Mouse (Mus musculus) embryonic fibroblast, embryonic 13.5 days (primary cell): ENCODE results near the gene 2310007B03Rik.

Experiments
- CTCF ChIP-seq: IDR thresholded peaks from 2 replicates; pipeline ENCODE4 v1.5.1; 2011; ENCODE audit warnings: mild to moderate bottlenecking, control low read depth, low read length, moderate library complexity, borderline replicate concordance; ENCODE audit not compliant: insufficient read depth
- POLR2A ChIP-seq: IDR thresholded peaks from 2 replicates; pipeline ENCODE4 v1.6.1; 2011; ENCODE audit warnings: low read depth, mild to moderate bottlenecking, control low read depth, low read length, moderate library complexity

DNA sequence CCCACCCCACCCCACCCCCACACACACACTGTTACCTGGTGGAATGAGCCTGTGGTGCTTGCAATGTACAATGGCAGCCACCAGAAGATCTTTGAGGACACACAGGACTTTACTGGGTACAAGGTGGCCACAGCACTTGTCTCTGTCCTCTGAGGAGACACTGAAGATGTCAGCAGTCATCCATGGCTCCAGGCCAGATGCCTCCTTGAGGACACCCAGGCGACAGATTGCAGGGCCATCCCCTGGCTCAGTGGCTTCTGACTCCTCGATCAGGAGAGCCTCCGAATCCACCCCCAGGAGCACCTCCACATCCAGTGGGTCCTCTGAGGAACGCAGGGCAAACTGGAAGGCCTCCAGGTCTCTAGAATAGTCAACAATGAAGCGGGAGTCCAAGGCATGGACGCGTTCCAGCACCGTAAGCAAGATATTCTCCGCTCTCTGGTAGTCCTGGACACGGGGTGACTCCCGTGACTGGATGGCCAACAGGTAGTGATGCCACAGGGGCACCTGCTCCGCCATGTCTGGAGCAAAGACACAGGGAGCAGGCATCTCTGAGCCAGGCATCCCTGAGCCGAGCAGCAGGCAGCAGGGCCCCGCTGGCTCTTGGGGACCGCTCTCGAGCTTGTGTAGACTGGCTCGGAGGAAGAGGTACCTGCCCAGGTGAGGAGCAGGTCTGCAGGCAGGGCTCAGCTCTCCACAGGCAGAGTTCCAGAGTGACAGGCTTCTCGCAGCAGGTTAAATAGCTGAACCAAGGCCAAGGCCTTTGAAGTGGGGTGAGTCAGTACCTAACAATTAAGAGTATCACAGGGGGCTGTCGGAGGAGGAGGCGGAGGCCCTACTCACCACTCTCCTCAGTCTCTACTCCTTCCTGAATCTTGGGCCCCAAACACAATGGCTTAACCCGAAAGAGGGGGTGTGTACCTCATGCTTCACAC, 915 bp downstream of the 2310007B03Rik start:
- TF ChIP-seq CTCF (no peak), POLR2A (no peak)
